Comparison of ENCODE assay signal across 8 mouse cellular contexts in genomic region chr16:13437037-13437769, GRCm38 (mm10).
DNase-seq lines count a peak whose midpoint lies in the region; ATAC-seq lines count a peak whose summit lies in the region.

No protein-coding gene starts in this region.

- peak; percentile 98 to 99 for DNase-seq in adrenal gland, adult (ENCODE audit: inconsistent age in 2 of 2, low spot score in 1 of 2)
- peak; percentile 95 for DNase-seq in embryo, embryonic 10 days (ENCODE audit: low spot score)
- DNase-seq in gastrocnemius, postnatal 10 days = peak; percentile 96
- DNase-seq in induced T-regulatory cell, adult 2 months (ENCODE audit: low read depth) = peak; percentile 96
- DNase-seq in left cerebral cortex, adult 8-10 months (ENCODE audit: low spot score in 2 of 2) = peak; percentile 96 to 100
- peak; percentile 98 for DNase-seq in right cerebral cortex, adult 18-20 months
- peak; percentile 100 for DNase-seq in urinary bladder, adult 2 months (ENCODE audit: low spot score)

- peak; percentile 86 for ATAC-seq in megakaryocyte, adult 5-6 weeks (ENCODE audit: poor library complexity, severe bottlenecking)

Comparison
In these comparisons a context has a peak if more than half of its experiments do, and no peak if none do; other contexts are left out.
1. Peak in every context shown above with its lines: DNase-seq and ATAC-seq.